Mouse (Mus musculus): Measurements from ENCODE around the gene Gm5431. TPM values are rescaled to one million over a fixed set of nuclear protein-coding genes. Genes with fewer than 3 reads are reported as not detected.
A peak's percentile ranks its signal among the peaks of the same experiment; 100 is the strongest.

The Gm5431 gene
- polyA plus RNA-seq, 1 experiment from 2014 or later, result 0.18 TPM

GRCm38 (mm10) chr11:48845244-48845815, 56.7 kb downstream of the Gm5431 start:
- Histone ChIP-seq H3K9me3 (ENCODE audit: control insufficient read depth, low read length) (no peaks in the 10 kb centered on the region), H3K36me3 (ENCODE audit: control insufficient read depth, insufficient read depth, low read length) (no peaks in the 10 kb centered on the region), H3K4me2 (ENCODE audit: low read length) (no peak overlapping the region), H3K9ac (ENCODE audit: low read depth, low read length) (no peak overlapping the region), H3K27ac (ENCODE audit: low read depth, low read length) (no peak overlapping the region), H3K27me3 (replicated peaks; ENCODE audit: control insufficient read depth, insufficient read depth, low read length) (peaks cover 8% of the 10 kb centered on the region; the same call in 1 of the 2 replicates), H3K4me3 (ENCODE audit: low read length) (no peak overlapping the region), H3K4me1 (ENCODE audit: control insufficient read depth, insufficient read depth, low read depth, low read length) (no peaks in the 10 kb centered on the region)
- WGBS, result 32% methylated on average over 13 of the region's 13 CpGs
- no peak for ATAC-seq

- Histone ChIP-seq H3K4me1 (ENCODE audit: control insufficient read depth, insufficient read depth, low read depth, low read length) (no peaks in the 10 kb centered on the region), H3K9ac (ENCODE audit: low read depth, low read length) (no peak overlapping the region), H3K27me3 (replicated peaks; ENCODE audit: control insufficient read depth, insufficient read depth, low read length) (peaks cover 4% of the 10 kb centered on the region; the same call in 1 of the 2 replicates), H3K4me3 (ENCODE audit: low read length) (no peak overlapping the region), H3K27ac (ENCODE audit: low read depth, low read length) (no peak overlapping the region), H3K4me2 (ENCODE audit: low read length) (no peak overlapping the region), H3K36me3 (ENCODE audit: control insufficient read depth, insufficient read depth, low read length) (no peaks in the 10 kb centered on the region), H3K9me3 (ENCODE audit: control insufficient read depth, low read length) (no peaks in the 10 kb centered on the region)
- WGBS, result 61% methylated on average over 6 of the region's 6 CpGs
- no peak for ATAC-seq
These were observed 57.7 kb downstream of the Gm5431 start for GRCm38 (mm10) chr11:48844309-48844708.

GRCm38 (mm10) chr11:48843202-48843601, 58.8 kb downstream of the Gm5431 start:
- Histone ChIP-seq H3K4me1 (ENCODE audit: control insufficient read depth, insufficient read depth, low read depth, low read length) (peaks cover 5% of the 10 kb centered on the region), H3K4me3 (ENCODE audit: low read length) (no peak overlapping the region), H3K9me3 (ENCODE audit: control insufficient read depth, low read length) (no peaks in the 10 kb centered on the region), H3K4me2 (ENCODE audit: low read length) (no peak overlapping the region), H3K36me3 (ENCODE audit: control insufficient read depth, insufficient read depth, low read length) (no peaks in the 10 kb centered on the region), H3K9ac (ENCODE audit: low read depth, low read length) (no peak overlapping the region), H3K27ac (ENCODE audit: low read depth, low read length) (no peak overlapping the region), H3K27me3 (replicated peaks; ENCODE audit: control insufficient read depth, insufficient read depth, low read length) (0 out of 2 replicates have a peak, but pooled peaks cover 3% of the 10 kb centered on the region)
- no peak for ATAC-seq
- WGBS, result 86% methylated on average over 11 of the region's 11 CpGs

GRCm38 (mm10) chr11:48842378-48842792, 59.6 kb downstream of the Gm5431 start:
- WGBS, result 85% methylated on average over 4 of the region's 4 CpGs

GRCm38 (mm10) chr11:48841213-48841612, 60.8 kb downstream of the Gm5431 start:
- 87% methylated on average over 5 of the region's 5 CpGs for WGBS
- no peak for ATAC-seq
- no peak overlapping the region for H3K27ac ChIP-seq (ENCODE audit: low read depth, low read length)

More at GRCm38 (mm10) chr11:48842378-48842792, 59.6 kb downstream of the Gm5431 start:
- Histone ChIP-seq H3K4me2 (ENCODE audit: low read length) (no peak overlapping the region), H3K9ac (ENCODE audit: low read depth, low read length) (no peak overlapping the region), H3K36me3 (ENCODE audit: control insufficient read depth, insufficient read depth, low read length) (no peaks in the 10 kb centered on the region), H3K4me3 (ENCODE audit: low read length) (no peak overlapping the region), H3K4me1 (ENCODE audit: control insufficient read depth, insufficient read depth, low read depth, low read length) (peaks cover 5% of the 10 kb centered on the region), H3K9me3 (ENCODE audit: control insufficient read depth, low read length) (no peaks in the 10 kb centered on the region), H3K27ac (ENCODE audit: low read depth, low read length) (no peak overlapping the region), H3K27me3 (replicated peaks; ENCODE audit: control insufficient read depth, insufficient read depth, low read length) (0 out of 2 replicates have a peak, but pooled peaks cover 2% of the 10 kb centered on the region)
- ATAC-seq, result no peak

GRCm38 (mm10) chr11:48840805-48841204, 61.2 kb downstream of the Gm5431 start:
- H3K27me3 ChIP-seq (replicated peaks; ENCODE audit: control insufficient read depth, insufficient read depth, low read length), result 0 out of 2 replicates have a peak, but pooled peaks cover 2% of the 10 kb centered on the region
- H3K4me3 ChIP-seq (ENCODE audit: low read length), result no peak overlapping the region
- H3K4me1 ChIP-seq (ENCODE audit: control insufficient read depth, insufficient read depth, low read depth, low read length), result peaks cover 7% of the 10 kb centered on the region
- H3K36me3 ChIP-seq (ENCODE audit: control insufficient read depth, insufficient read depth, low read length), result no peaks in the 10 kb centered on the region
- no peak overlapping the region for H3K4me2 ChIP-seq (ENCODE audit: low read length)
- no peak overlapping the region for H3K9ac ChIP-seq (ENCODE audit: low read depth, low read length)
- ATAC-seq, result no peak
- H3K9me3 ChIP-seq (ENCODE audit: control insufficient read depth, low read length), result no peaks in the 10 kb centered on the region
- H3K27ac ChIP-seq (ENCODE audit: low read depth, low read length), result no peak overlapping the region

More at GRCm38 (mm10) chr11:48841213-48841612, 60.8 kb downstream of the Gm5431 start:
- Histone ChIP-seq H3K9ac (ENCODE audit: low read depth, low read length) (no peak overlapping the region), H3K4me3 (ENCODE audit: low read length) (no peak overlapping the region), H3K36me3 (ENCODE audit: control insufficient read depth, insufficient read depth, low read length) (no peaks in the 10 kb centered on the region), H3K4me1 (ENCODE audit: control insufficient read depth, insufficient read depth, low read depth, low read length) (peaks cover 7% of the 10 kb centered on the region), H3K4me2 (ENCODE audit: low read length) (no peak overlapping the region), H3K9me3 (ENCODE audit: control insufficient read depth, low read length) (no peaks in the 10 kb centered on the region), H3K27me3 (replicated peaks; ENCODE audit: control insufficient read depth, insufficient read depth, low read length) (0 out of 2 replicates have a peak, but pooled peaks cover 2% of the 10 kb centered on the region)

GRCm38 (mm10) chr11:48838879-48839680, 62.9 kb downstream of the Gm5431 start:
- Histone ChIP-seq H3K27me3 (replicated peaks; ENCODE audit: control insufficient read depth, insufficient read depth, low read length) (0 out of 2 replicates have a peak, but pooled peaks cover 2% of the 10 kb centered on the region), H3K4me3 (ENCODE audit: low read length) (peak overlapping the region; percentile 93), H3K9ac (ENCODE audit: low read depth, low read length) (no peak overlapping the region), H3K4me1 (ENCODE audit: control insufficient read depth, insufficient read depth, low read depth, low read length) (peaks cover 7% of the 10 kb centered on the region), H3K9me3 (ENCODE audit: control insufficient read depth, low read length) (no peaks in the 10 kb centered on the region), H3K4me2 (ENCODE audit: low read length) (peak overlapping the region; percentile 91), H3K36me3 (ENCODE audit: control insufficient read depth, insufficient read depth, low read length) (no peaks in the 10 kb centered on the region), H3K27ac (ENCODE audit: low read depth, low read length) (no peak overlapping the region)
- no peak for ATAC-seq
- 71% methylated on average over 10 of the region's 10 CpGs for WGBS

GRCm38 (mm10) chr11:48838181-48838797, 63.7 kb downstream of the Gm5431 start:
- Histone ChIP-seq H3K4me1 (ENCODE audit: control insufficient read depth, insufficient read depth, low read depth, low read length) (peaks cover 7% of the 10 kb centered on the region), H3K9ac (ENCODE audit: low read depth, low read length) (peak overlapping the region; percentile 86), H3K27ac (ENCODE audit: low read depth, low read length) (peak overlapping the region; percentile 80), H3K36me3 (ENCODE audit: control insufficient read depth, insufficient read depth, low read length) (no peaks in the 10 kb centered on the region), H3K27me3 (replicated peaks; ENCODE audit: control insufficient read depth, insufficient read depth, low read length) (0 out of 2 replicates have a peak, but pooled peaks cover 2% of the 10 kb centered on the region), H3K4me3 (ENCODE audit: low read length) (peak overlapping the region; percentile 93), H3K9me3 (ENCODE audit: control insufficient read depth, low read length) (no peaks in the 10 kb centered on the region), H3K4me2 (ENCODE audit: low read length) (peak overlapping the region; percentile 91)
- WGBS, result 2% methylated on average over 16 of the region's 16 CpGs
- peak; percentile 26; the same call in 1 of the 2 replicates for ATAC-seq

Data from hindbrain, embryonic 16.5 days (tissue).